Mouse (Mus musculus): ENCODE results near the gene Cpsf4l.

DNA sequence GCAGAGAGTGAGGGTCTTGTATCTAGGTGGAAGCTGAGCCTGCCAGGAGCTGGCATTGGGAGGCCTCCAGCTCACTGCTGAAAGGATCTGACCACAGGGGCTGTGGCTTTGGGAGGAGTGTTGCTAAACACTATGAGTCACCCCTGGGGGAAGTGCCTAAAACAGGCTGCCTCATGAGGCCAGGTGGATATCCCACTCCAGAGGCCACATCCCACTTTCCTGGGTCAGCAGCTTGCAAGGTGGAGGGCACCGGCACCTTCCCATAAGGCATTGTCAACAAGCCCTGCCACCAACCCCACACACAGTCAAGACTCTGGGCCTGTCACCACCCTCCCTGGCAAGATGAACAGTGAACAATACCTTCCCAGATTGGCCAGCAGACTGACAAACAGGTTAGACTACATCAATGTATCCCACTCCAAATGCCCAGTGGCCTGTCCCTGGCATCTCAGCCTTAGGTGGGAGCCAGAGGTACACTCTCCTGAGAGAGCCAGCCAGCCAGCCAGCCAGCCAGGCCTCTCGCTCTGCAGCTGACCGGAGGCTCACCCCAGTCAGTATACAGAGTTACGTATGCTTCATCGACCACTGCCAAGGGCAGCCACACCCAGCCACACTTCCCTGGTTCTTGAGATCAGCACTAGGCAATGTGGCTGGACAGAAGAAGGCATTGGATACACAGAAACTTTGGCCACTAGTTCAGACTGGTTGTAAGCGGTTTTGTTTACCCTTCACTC, 24.0 kb upstream of the Cpsf4l start:
- TF ChIP-seq CTCF (IDR thresholded peaks at IDR 0.05; ENCODE audit: low read depth), result no peak
- TF ChIP-seq EP300 (IDR thresholded peaks at IDR 0.05; ENCODE audit: low read depth), result no peak
